Mouse (Mus musculus): ENCODE data around the gene Tas1r2. TPM values are rescaled to one million over a fixed set of nuclear protein-coding genes. Genes with fewer than 3 reads are reported as not detected.
A peak's percentile ranks its signal among the peaks of the same experiment; 100 is the strongest.

The Tas1r2 gene
- total RNA-seq, 1 experiment from 2014 or later, result not detected

GRCm38 (mm10) chr4:139639801-139640200 is 13.5 kb upstream of the Tas1r2 start:
- no peak for DNase-seq

GRCm38 (mm10) chr4:139640333-139640732 is 13.0 kb upstream of the Tas1r2 start:
- DNase-seq, result no peak

DNA sequence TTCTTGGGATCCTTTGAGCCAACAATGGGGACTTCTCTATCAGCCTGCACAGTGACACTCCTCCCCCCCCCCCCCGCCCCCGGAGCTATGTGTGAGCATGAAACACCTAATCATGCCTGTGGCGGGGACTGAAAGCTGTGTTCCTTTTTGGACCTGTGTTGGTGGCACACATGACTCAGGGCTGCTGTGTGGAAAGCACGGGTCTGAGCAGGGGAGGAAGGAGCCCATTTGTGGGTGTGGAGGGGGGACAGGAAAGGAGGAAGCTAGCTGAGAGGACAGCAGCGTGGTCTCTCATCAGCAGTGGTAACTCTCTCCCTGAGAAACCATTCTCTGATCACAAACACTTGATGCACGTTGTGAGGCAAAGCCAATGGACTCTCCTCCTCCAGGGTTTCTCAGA is 12.6 kb upstream of the Tas1r2 start:
- DNase-seq, result no peak

GRCm38 (mm10) chr4:139641829-139642425 is 11.4 kb upstream of the Tas1r2 start:
- DNase-seq, result peak; percentile 55

GRCm38 (mm10) chr4:139643972-139644371 is 9.4 kb upstream of the Tas1r2 start:
- DNase-seq, result peak; percentile 90

- no peak for DNase-seq
Measured at GRCm38 (mm10) chr4:139646916-139647315, 6.4 kb upstream of the Tas1r2 start.

DNA sequence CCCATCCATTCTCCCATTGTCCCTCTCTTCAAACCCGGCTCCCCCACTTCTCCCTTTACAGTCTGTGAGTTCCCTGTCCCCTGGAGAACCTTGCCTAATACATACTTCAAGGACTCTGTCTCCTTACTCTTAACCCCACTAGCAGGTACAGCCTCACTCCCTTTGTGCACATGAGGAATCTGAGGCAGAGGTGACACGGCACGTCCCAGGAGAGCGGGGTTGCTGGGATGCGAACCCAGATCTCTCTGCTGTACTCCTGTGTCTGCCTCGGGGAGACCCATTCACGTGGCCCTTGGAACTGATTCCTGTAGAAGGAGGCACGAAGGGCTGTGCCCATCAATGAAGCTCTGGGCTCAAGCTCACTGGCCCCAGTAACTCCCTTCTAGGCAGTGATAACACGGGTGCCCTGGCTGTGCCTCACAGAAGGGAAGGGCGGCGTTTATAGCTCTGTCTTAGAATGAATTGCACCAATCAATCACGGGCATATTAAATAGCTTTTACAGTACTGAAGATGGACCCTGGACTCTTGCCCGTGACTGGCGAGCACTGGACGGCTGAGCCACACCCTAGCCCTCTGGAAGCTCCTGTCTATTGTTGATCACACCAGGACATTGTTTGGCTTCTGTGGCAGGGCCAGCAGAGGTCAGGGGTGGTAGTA is 3.1 kb upstream of the Tas1r2 start:
- DNase-seq, result no peak

- no peak for DNase-seq
Measured at GRCm38 (mm10) chr4:139650907-139651306, 2.4 kb upstream of the Tas1r2 start.

DNA sequence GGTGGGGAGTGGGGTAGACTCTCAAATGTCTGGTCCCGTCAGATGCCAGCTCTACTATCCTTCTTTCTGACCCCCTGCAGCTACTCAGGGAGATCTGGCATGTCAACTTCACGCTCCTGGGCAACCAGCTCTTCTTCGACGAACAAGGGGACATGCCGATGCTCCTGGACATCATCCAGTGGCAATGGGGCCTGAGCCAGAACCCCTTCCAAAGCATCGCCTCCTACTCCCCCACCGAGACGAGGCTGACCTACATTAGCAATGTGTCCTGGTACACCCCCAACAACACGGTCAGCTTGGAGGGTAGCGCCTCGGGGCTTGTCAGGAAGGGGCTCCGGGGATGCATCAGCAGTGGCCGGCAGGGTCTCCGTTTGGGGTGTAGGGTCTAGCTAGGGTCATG is 8.6 kb downstream of the Tas1r2 start:
- DNase-seq, result no peak

GRCm38 (mm10) chr4:139667632-139668031 is 14.3 kb downstream of the Tas1r2 start:
- no peak for DNase-seq

GRCm38 (mm10) chr4:139669847-139670246 is 16.5 kb downstream of the Tas1r2 start:
- DNase-seq, result peak; percentile 69

GRCm38 (mm10) chr4:139675696-139676095 is 22.4 kb downstream of the Tas1r2 start:
- DNase-seq, result no peak

DNA sequence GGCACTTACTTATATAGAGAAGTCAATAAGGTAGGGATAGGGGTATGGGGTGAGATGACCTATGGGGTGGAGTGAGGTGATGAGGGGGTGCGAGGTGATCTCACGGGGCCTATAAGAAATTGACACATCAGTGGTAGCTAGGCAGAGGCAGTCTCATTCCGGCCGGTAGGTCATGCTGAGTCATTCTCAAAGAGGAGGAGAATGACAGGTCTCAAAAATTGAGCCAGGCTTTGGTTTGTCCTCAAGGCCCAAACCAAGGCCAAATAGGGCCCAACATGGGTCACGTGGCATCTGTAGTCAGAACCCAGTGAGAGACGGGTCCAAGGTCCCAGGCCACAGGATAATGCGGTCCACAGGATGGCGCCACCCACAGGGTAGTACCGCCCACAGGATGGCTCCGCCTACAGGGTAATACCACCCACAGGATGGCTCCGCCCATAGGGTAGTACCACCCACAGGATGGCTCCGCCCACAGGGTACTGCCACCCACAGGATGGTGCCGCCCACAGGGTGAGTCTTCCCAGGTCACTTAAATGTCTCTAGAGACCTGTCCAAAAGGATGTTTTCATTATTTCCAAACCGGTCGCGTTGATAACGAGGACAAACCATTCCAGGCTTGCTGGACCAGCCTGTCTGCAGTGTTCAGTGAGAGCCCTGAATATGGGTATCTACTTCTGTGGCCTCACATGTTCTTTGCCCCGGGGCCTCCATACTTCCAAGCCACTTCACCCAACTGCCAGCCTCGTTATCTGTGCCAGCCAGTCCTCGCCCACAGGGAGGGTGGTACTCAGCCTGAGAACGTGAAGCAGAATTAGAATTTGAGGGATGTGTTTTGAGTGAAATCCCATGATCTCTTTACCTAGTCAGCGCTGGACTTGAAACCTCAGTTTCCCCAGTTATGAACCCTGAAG is 30.6 kb downstream of the Tas1r2 start:
- DNase-seq, result peak; percentile 89

GRCm38 (mm10) chr4:139684639-139685017 is 31.3 kb downstream of the Tas1r2 start:
- peak; percentile 80 for DNase-seq

DNA sequence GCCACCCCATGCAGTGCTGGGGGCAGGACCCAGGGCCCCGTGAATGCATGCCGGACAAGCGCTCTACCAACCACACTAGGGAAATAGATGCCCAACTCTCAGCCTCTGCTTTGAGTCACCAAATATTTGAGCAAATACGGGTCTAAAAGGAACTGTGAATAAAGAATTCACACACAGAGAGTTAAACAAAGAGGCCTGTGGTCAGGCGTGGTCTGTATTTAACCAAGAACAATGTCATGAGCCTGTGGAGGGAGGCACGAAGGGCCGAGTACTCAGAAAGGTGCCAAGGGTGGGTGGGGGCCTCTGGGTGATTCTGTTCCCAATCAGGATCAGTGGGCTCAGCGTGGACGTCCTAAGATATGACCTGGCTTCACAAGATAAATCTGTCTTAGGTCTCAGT is 34.7 kb downstream of the Tas1r2 start:
- no peak for DNase-seq

DNA sequence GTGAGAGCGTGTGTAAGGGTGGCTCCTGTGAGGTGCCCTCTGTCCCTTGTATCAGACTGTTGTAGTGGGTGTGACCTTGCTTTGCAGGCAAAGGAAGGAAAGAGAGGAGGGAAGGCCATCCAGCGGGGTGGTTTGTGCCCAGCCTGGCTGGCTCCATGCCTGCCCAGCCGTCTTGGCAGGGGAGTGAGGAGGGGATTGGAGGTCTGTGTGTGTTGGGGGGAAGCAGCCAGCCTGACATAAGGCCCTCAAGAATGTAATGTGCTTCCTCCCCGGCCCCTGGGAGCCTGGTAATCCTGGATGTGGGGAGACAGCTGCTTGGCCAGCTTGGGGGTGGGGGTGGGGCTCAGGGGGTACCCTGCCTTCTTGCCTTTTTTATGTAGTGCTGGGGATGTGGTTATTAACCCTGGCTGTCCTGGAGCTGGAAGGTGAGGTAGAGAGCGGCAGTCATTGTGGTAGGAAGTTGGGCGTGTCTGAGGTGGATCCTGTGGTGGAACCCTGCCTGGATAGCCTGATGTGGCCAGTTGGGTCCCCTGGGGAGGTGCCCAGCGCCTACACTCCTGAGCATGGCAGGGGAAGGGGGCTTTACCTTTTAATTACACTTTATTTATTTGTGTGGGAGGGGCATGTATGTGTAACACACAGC is 36.4 kb downstream of the Tas1r2 start:
- peak; percentile 25 for DNase-seq

DNA sequence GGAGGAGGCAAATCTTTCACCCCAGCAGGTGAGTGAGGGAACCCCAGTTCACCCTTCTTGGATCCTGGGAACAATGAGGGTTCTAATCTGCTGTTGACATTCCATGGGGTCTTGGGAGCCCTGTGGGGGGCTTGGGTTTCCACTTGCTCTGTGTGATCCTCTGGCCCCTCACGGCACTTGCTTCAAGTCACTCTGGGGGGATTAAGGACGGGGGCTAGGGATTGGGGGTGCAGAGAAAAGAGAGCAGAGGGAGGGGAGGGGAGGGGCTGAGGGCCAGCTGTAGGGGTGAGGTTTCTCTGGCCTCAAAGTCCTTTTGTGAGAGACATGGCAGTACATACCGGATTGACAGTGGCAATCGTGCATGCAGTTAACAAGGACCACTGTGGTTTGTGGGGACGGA is 40.0 kb downstream of the Tas1r2 start:
- DNase-seq, result no peak

GRCm38 (mm10) chr4:139697755-139698154 is 44.4 kb downstream of the Tas1r2 start:
- no peak for DNase-seq

DNA sequence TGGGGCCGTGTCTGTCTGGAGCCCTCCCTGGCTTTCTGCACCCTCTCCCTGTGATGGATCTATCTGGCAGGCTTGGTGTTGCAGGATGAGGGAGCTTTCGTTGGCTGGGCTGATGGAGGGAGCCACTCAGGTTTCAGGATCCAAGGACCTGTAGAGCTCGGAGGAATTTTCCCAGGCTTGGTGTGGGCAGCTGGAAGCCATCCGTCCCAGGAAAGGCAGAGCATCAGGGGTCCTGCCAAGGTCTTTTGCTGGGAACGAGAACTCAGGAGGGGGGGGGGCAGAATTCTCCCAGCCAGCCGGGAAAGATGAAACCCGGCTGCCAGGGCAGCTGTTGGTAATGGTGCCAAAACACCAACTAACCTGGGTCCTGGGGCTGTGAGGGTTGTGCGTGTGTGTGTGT is 45.3 kb downstream of the Tas1r2 start:
- no peak for DNase-seq

- no peak for DNase-seq
Measured at GRCm38 (mm10) chr4:139702914-139703313, 49.6 kb downstream of the Tas1r2 start.

DNA sequence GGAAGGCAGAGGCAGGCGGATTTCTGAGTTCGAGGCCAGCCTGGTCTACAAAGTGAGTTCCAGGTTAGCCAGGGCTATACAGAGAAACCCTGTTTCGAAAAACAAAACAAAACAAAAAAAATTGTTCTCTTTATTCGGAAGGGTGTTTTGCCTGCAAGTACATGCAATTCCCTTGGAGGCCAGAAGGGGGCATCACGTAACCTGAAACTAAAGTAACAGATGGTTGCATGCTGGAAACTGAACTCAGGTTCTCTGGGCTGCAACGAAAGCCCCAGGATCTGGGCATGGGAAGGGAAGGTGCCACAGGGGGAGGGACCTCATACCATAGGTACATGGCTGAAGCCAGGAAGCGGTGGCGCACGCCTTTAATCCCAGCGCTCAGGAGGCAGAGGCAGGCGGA is 50.1 kb downstream of the Tas1r2 start:
- DNase-seq, result no peak

DNA sequence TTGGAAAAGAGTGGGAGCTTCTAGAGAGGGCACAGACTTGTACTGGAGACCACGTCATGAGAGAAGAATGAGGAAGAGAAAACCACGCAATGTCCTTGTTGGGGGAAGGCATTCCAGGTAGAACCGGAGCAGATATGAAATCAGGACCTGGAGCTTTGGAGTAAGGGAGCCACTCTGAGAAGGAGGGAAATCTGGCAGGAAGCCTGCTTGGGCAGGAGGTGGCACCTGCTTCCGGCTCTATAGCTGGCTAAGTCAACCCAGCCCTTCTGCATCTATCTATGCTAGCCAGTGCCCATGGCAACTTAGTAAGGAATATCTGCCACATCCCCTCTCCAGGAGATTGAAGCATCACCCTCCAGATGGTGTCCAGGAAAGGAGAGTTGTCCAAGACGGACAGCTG is 52.6 kb downstream of the Tas1r2 start:
- DNase-seq, result no peak
